Mouse (Mus musculus) left cerebral cortex, adult 11 months (tissue): Measurements from ENCODE around the gene Fras1.

ENCODE experiments used
- DNase-seq: peaks from one replicate; pipeline ENCODE4 v3.0.0; 2022; ENCODE audit warnings: low spot score

The Fras1 gene

GRCm38 (mm10) chr5:96373567-96373985 is at the start of gene Fras1:
TSS of gene Fras1 (plus strand) at chr5:96373955.
- DNase-seq: no peak

- DNase-seq: no peak
Observed at GRCm38 (mm10) chr5:96331048-96331737, 42.6 kb upstream of the Fras1 start.

- DNase-seq: no peak
Observed at GRCm38 (mm10) chr5:96331738-96332070, 42.1 kb upstream of the Fras1 start.

GRCm38 (mm10) chr5:96333963-96334362 is 39.8 kb upstream of the Fras1 start:
- no peak for DNase-seq

GRCm38 (mm10) chr5:96340564-96340963 is 33.2 kb upstream of the Fras1 start:
- no peak for DNase-seq

GRCm38 (mm10) chr5:96344983-96345382 is 28.8 kb upstream of the Fras1 start:
- no peak for DNase-seq

- DNase-seq: no peak
Observed at GRCm38 (mm10) chr5:96351963-96352362, 21.8 kb upstream of the Fras1 start.

DNA sequence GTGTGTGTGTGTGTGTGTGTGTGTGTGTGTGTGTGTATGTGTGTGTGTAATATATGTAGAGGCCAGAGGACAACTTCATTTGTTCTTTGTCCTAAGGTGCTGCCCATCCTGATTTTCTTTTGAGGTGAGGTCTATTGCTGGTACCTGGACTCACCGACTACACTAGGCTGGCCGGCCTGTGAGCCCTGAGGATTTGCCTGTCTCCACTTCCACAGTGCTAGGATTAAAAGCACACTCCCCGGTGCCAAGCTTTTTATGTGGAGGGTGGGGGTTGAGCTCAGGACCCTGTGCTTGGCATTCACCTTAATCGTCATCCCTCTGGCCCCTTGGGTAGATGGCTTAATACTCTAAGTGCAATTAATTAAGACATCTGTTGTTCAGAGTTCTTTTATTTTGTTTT is 9.8 kb upstream of the Fras1 start:
- no peak for DNase-seq

- DNase-seq: no peak
Observed at GRCm38 (mm10) chr5:96365590-96365989, 8.2 kb upstream of the Fras1 start.

- no peak for DNase-seq
Observed at GRCm38 (mm10) chr5:96367260-96367659, 6.5 kb upstream of the Fras1 start.

DNA sequence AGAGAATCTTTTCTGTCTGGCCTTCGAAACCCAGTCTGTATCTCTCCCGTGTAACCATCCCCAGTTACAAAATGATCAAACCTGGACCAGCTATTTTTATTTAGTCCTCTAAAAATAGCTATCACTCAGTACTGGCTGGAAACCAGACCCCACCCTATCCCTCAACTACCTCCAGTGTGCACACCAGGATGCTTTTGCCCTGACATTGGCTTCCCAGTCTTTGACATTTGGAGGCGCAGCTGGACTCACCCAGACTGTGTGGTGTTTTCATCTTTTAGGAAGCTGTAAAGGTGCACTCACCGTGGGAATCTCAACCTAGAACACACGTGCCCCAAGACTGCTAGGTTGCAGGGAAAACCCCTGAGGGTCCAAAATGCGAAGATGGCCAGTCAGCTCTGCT is 649 bp upstream of the Fras1 start:
- DNase-seq: no peak

- DNase-seq: peak; percentile 51
Observed at GRCm38 (mm10) chr5:96373986-96374901, 489 bp downstream of the Fras1 start.

DNA sequence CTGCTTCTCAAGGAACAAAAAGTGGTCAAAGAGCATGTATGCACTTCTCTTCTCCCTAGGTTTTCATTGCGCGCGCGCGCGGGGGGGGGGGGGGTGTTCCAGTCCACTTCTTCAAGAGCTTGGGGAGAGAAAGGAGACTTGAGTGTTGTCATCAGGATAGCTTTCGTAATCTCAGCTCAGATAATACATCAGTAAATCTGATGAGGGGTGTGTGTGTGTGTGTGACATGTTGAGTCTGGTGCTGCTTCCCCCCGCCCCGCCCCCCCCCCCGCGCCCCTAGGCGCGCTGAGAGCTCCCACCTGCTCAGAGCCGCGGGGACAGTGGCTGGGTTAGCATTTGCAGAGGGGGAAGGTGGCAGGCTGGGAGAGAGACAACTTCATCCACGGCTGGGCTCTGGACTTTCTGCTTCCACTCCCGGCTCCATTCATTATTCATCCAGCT is 1.7 kb downstream of the Fras1 start:
- DNase-seq: no peak

DNA sequence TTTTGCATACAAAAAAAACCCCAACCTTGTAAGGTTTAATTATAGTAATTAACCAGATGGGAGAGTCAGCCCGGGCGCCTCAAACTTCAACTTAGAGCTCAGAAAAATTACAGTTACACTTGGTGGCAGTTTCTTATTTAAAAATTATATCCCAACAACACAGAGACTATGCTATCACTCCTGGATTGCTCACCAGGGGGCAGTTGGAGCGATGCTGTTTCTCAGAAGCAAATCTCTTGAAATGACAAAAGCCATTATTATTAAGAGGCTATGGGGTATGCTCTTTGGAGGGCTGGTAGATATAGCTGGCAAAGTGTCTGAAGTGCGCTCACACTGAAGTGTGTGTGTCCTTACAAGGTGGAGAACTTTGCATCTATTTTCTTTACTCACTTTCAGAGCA is 2.5 kb downstream of the Fras1 start:
- no peak for DNase-seq

DNA sequence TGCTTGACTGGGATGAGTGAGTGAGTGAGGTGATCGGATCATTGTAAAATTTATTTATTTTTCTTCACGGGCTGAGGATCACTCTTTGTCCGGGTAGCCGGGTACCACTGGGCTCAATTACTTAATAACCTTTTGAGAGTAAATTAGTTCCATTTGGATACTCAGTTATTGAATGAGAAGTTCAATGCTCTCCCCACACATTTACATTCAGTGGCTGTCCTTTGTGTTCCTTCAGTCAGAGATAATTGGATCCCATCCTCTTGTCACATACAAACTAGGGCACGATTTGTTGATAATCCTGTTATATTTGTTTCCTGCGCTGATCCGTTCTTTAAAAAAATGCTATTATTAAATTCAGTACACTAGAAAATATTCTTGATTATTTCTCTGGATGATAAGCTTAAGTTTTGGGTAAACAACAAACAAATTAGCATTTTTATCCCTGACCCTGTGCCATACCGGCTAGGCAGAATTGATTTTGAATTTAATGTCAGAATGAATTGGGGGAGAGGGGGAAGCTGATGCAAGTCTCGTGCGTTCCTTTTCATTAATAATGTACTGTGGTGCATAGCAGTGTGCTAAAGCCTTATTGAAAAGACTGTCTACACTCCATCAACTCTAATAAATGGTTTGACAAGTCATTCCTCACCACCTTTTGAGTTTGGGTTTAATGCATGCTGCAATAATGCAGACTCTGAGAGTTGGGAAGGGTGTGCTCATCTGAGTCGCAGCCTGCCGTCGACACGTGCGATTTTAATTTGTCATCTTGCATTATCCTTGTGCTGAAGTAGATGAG is 12.6 kb downstream of the Fras1 start:
- no peak for DNase-seq

DNA sequence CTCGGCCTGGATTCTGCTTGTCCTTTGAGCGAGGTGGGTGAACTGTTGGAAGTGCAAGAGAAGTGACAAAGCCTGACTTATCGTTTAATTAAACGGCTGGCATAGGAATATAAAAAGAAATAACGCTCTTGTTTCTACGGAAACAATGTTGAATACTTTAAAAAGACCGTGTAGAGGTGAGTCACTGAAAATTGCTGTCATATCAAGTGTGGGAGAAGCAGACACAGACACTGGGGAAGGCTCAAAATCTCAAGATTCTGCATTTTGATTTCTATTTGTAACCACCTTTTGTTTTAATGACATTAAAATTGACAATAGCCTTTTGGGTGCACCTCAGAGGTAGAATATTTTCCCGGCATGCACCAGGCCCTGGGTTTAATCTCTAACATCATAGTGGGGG is 14.6 kb downstream of the Fras1 start:
- DNase-seq: no peak

DNA sequence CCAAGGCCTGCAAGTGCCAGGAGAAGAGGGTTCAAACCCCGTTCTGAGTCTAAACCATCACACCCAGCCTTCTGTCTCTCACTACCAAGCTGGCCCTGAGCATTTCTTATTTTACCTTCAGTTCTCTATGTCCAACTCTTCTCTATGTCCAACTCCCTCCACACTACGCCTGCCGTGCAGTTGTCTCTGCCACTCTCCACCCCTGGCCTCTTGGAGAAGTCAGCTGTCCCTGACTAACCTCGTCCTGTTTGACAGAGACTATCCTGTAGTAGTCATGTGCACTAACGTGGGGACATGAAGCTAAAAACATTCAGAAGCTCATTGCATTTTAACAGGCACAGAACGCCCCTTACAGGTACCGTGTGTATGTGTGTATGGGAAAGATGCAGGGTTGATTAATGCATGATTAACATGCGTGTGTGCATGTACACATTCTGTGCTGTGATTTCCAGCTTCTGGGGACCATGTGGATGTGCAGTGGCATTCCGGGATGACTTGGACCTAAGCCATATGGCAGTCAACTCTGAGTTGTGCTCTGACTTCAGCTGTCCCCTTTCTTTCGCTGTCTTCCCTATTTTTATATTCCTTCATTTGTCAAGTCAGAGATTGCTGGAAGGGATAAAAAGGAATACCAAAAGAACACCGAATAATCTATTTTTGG is 16.3 kb downstream of the Fras1 start:
- no peak for DNase-seq

DNA sequence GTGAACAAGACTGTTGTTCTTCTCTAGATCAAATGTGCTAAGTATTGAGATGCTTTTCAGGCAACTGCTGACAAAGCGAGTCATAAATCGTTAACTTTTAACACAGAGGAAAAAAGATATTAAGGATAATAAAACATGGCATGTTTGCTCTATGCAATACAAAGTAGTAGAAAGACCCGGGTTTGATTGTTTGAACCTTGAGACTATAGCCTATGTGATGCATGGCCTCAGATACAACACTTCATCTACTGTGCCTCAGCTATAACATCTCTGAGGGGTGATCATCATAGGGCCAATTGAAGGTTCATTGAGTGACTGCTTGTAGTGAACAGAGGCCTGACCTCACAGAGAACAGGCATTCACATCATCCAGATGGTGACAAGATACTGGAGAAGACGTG is 17.3 kb downstream of the Fras1 start:
- DNase-seq: no peak

DNA sequence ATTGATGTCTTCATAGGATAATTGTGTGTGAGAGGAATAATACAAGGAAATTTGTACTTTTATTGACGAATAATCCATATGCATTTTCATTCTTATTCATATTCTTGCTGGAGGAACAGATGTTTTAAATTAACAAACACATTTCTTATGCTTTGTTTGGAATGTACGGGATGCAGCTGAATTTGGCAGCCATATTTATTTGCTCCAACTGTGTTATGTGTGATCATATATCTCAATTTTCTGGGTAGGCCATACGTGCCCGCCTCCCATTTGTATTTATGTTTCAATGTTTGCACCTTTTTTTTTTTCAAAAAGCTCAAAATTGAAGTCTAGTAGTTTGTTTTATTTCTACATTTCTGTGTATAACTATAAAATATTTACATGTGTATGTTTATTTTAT is 21.2 kb downstream of the Fras1 start:
- no peak for DNase-seq

DNA sequence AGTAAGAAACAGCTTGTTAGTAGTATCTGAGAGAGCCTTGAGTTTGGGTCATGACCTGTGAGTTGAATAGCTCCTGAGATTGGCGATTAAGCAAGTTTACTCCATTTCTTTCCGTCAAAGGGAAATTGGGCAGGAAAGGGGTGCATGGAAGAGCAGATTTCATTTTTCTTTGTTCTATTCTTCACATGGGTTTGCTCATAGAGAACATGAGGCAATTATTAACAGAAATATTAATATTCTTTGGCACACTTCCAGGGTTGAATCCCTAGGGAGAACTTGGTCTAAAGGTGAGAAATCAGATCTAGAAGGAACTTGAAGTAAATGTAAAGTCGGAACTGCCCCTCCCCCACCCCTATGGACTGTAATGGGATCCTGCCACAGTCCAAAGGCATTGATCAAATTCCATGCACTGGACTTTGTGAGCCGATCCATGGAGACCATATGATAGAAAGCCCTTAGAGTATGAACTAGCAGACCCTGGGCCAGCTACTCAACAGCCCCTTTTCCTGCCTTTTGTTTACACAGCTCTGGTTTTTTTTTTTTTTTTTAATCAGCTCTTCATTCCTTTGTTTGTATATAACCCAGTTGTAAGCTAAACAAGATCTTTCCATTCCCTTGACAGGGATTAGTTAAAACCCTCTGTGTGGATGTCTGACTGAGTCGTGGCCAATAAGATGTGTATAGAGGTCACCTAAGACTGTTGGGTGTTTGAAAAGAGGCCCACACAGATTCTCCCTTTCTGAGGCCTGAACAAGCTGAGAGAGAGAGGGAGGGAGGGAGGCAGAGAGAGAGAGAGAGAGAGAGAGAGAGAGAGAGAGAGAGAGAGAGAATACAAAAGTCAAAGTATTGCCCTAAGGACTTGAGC is 22.3 kb downstream of the Fras1 start:
- DNase-seq: no peak

DNA sequence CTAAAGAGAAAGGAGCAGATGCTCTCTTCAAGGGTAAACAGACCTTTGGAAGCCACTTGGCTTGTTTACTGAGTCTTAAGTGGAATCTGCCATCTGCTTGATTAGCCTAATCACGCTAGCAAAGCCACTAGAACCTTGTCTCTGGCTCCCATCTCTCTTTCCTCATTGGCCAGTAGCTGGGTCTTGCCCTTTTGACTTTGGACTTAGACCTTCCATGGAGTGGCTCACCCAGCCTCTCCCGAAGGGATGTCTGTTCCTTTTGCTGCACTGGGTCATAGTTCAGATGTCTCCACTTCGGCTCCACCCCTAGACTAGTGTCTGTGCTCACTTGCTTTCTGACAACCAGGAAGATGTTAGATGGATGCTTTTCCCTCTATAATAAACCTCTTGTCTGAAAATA is 28.8 kb downstream of the Fras1 start:
- no peak for DNase-seq
